Mouse (Mus musculus) lung, embryonic 16.5 days (tissue): ENCODE results near the gene Fmnl2. TPM values are rescaled to one million over a fixed set of nuclear protein-coding genes. Genes with fewer than 3 reads are reported as not detected.
A peak's percentile ranks its signal among the peaks of the same experiment; 100 is the strongest.

Source experiments
- ATAC-seq: fragments of 200-750 bp; cut with Nextera tagmentation; 2 replicates; pipeline ENCODE4 v1.8.0; 2017; ENCODE audit warnings: low read depth, mild to moderate bottlenecking, moderate library complexity
- H3K27ac ChIP-seq: fragments of 300-500 bp; sonication (generic); 2 replicates; pipeline ENCODE4 v1.5.1; 2014; ENCODE audit warnings: mild to moderate bottlenecking, control low read depth, low read length
- H3K27me3 ChIP-seq: fragments of 300-500 bp; sonication (generic); 2 replicates; pipeline ENCODE4 v1.6.1; 2014; ENCODE audit warnings: low read depth, low read length, mixed read lengths; ENCODE audit not compliant: control insufficient read depth, insufficient read depth
- H3K36me3 ChIP-seq: fragments of 300-500 bp; sonication (generic); 2 replicates; pipeline ENCODE4 v1.6.1; 2014; ENCODE audit warnings: low read length; ENCODE audit not compliant: control insufficient read depth, insufficient read depth
- H3K4me1 ChIP-seq: fragments of 300-500 bp; sonication (generic); replicated peaks from 2 replicates; pipeline ENCODE4 v1.6.1; 2014; ENCODE audit warnings: low read length, mixed read lengths; ENCODE audit not compliant: control insufficient read depth, insufficient read depth
- H3K4me2 ChIP-seq: fragments of 300-500 bp; sonication (generic); 2 replicates; pipeline ENCODE4 v1.6.1; 2014; ENCODE audit warnings: low read depth, low read length, control low read depth
- H3K4me3 ChIP-seq: fragments of 300-500 bp; sonication (generic); 2 replicates; pipeline ENCODE4 v1.5.1; 2014; ENCODE audit warnings: mild to moderate bottlenecking, low read length, control low read depth
- H3K9ac ChIP-seq: fragments of 300-500 bp; sonication (generic); 2 replicates; pipeline ENCODE4 v1.6.1; 2014; ENCODE audit warnings: low read length, control low read depth
- H3K9me3 ChIP-seq: fragments of 300-500 bp; sonication (generic); 2 replicates; pipeline ENCODE4 v1.6.1; 2016; ENCODE audit warnings: low read length; ENCODE audit not compliant: control insufficient read depth
- WGBS: fragments of 180-500 bp; shearing (Covaris S2); extraction: QIAGEN DNeasy Blood & Tissue Kit; methylation state at CpG from one replicate; pipeline ENCODE4 v1.1.7; 2014; 5-methylcytosine and 5-hydroxymethylcytosine counted together
- polyA plus RNA-seq: library from polyadenylated mRNA; unstranded; fragments of >200 nt; fragmentation: Nextera tagmentation; extraction: Ambion mirVana; gene quantifications from 2 replicates; pipeline ENCODE4 v1.2.1, GENCODE M21; 2015

Fmnl2 gene
- polyA plus RNA-seq, 1 experiment from 2014 or later = 2.4 TPM

DNA sequence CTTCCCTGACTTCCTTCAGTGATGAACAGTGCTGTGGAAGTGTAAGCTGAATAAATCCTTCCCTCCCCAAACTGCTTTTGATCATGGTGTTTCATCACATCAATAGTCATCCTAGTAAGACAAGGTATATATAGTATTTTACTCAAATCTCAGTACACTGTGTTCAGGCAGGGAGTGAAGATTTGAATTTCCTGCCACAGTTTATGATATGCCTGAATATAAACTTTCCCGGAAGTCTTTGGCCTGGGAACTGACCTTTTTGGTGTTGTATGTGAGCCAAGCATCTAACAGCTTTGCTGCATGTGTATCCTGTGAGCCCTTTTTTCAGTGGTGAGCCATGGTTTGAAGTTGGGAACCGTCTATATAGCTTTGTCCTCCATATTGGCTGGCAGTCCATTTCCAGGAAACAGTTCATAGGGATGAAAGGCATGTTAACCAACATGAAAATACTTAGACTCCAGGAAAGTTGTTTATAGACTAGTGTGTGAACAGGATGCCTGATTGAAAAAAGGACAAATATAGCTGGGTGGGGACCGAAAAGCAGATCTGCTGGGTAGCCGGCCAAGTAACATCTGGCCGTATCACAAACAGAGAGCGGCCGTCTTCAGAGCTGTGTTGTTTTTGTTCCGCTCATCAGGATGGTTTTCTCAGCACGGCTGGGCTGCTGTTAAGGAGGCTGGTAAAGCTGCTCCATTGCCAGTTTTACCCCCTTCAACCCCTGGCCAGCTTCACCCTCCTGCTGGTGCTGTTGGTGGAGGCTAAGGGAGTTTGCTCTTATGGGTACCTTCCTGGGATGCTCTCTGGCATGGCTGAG, 133.4 kb downstream of the Fmnl2 start:
- WGBS = 30% methylated on average over 9 of the region's 9 CpGs
- Histone ChIP-seq H3K4me2 (peak overlapping the region; percentile 38), H3K36me3 (no peaks in the 10 kb centered on the region), H3K4me1 (peaks cover 21% of the 10 kb centered on the region), H3K9ac (no peak overlapping the region), H3K27me3 (no peaks in the 10 kb centered on the region), H3K27ac (peak overlapping the region; percentile 67), H3K4me3 (no peak overlapping the region), H3K9me3 (no peaks in the 10 kb centered on the region)
- ATAC-seq = peak; percentile 58; the same call in 1 of the 2 replicates

DNA sequence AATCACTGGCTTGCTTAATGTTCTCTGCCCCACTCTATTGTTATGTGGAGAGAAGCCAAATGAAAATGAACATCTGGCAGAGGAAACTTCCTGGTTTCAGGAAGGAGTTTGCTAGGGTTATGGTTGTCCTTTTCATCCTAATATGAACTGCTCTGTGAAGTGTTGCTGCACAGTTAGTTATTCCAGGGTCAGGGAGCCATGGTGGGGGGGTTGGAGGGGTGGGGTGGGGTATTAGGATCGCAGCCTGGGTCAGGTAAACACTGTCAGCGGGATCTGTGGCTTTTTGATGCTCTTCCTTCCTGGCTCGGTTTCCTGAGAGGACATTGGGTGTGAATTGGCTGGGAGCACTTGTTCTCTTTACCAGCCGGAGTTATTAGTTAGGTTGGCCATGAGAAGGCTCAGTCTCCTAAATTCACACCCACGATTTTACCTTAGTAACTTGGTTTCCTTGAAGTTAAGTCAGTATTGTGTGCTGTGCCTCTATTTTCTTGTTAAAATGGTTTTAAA, 134.1 kb downstream of the Fmnl2 start:
- Histone ChIP-seq H3K9me3 (no peaks in the 10 kb centered on the region), H3K4me3 (no peak overlapping the region), H3K4me2 (peak overlapping the region; percentile 38), H3K9ac (no peak overlapping the region), H3K36me3 (no peaks in the 10 kb centered on the region), H3K4me1 (peaks cover 21% of the 10 kb centered on the region), H3K27ac (peak overlapping the region; percentile 67), H3K27me3 (no peaks in the 10 kb centered on the region)
- WGBS = 31% methylated on average over 5 of the region's 5 CpGs
- peak; percentile 39; the same call in 1 of the 2 replicates for ATAC-seq

DNA sequence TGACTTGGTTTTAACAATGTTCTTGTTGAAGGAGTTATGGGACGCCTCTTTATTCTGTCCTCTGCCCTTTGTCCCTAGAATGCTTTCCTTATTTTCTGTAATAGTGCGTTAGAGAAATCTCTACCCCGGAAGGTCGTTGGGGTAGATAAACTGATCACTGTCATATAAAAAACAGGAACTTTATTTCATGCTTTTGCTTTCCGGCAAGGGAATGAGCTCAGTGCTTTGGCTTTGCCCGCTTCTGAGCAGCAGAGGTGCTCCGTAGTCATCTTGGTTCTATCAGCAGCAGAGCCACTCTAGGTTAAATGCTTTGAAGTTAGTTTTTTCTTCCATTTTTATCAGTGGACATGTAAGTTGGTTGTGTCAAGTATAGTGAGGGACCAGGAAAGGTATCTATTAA, 135.6 kb downstream of the Fmnl2 start:
- no peak for ATAC-seq
- no peak overlapping the region for H3K27ac ChIP-seq
- no peaks in the 10 kb centered on the region for H3K27me3 ChIP-seq
- no peak overlapping the region for H3K4me2 ChIP-seq
- H3K9ac ChIP-seq = no peak overlapping the region
- H3K36me3 ChIP-seq = no peaks in the 10 kb centered on the region
- H3K9me3 ChIP-seq = no peaks in the 10 kb centered on the region
- no peak overlapping the region for H3K4me3 ChIP-seq
- peaks cover 10% of the 10 kb centered on the region for H3K4me1 ChIP-seq
- WGBS = 83% methylated on average over 7 of the region's 7 CpGs

DNA sequence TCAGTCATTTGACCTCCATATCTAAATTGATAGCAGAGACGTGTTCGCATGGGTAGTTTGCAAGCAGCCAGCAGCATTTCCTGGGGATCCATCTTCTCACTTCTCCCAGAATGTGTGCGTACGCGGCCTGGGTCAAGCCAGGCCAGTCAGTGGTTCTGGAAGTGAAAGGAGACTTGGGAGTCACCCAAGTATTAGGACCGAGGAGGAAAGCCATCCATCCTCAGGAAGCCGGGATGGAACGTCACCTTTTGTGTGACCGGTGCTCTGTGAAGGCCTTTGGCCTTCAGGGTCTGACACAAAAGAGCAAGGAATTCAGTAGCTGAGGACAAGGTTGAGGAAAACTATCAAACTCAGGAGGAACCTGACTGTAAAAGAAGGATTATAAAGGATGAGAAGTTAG, 136.9 kb downstream of the Fmnl2 start:
- WGBS = 76% methylated on average over 9 of the region's 9 CpGs
- ATAC-seq = no peak

DNA sequence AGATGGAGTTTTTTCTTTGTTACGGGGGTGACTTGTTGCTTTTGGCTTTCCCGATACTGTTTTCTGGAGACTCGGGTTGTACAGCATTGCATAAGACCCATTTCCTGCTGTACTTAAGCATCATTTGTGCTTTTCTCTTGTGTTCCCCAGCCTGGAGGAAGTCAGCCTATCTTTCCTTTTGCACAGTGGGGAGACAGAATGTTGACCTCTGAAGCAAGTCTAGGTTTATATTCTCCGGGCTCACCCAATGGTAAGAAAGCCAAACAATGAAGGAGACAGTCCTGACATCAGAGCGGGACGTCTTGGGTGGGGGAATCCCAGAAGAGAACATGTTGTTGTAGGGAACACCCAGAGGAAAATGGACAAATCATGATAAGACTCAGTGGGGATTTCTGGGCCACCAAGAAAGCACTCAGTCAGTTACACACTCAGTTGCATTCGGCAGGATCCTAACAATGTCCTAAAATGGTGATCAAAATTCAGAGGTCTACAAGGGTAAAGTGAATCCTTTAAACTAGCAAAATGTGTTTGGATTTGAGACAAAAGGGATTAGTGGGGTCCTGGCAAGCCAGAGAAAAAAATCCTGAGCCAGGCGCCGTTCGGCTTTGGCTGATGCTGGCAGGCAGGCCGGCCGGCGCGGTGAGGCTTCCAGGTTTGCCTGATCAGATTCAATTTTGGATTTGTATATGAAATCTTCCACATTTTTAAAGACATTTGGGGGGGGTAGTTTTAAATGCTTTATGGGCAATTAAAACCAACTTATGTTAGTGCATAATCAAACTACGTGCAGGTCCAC, 140.5 kb downstream of the Fmnl2 start:
- Histone ChIP-seq H3K4me3 (no peak overlapping the region), H3K27ac (no peak overlapping the region), H3K36me3 (no peaks in the 10 kb centered on the region), H3K4me2 (no peak overlapping the region), H3K9ac (no peak overlapping the region), H3K4me1 (no peaks in the 10 kb centered on the region), H3K9me3 (no peaks in the 10 kb centered on the region), H3K27me3 (no peaks in the 10 kb centered on the region)
- 74% methylated on average over 15 of the region's 15 CpGs for WGBS
- ATAC-seq = no peak

More for the DNA sequence above, 136.9 kb downstream of the Fmnl2 start:
- no peaks in the 10 kb centered on the region for H3K27me3 ChIP-seq
- H3K4me2 ChIP-seq = no peak overlapping the region
- no peaks in the 10 kb centered on the region for H3K36me3 ChIP-seq
- no peaks in the 10 kb centered on the region for H3K9me3 ChIP-seq
- no peak overlapping the region for H3K9ac ChIP-seq
- H3K4me3 ChIP-seq = no peak overlapping the region
- H3K27ac ChIP-seq = no peak overlapping the region
- H3K4me1 ChIP-seq = peaks cover 10% of the 10 kb centered on the region

DNA sequence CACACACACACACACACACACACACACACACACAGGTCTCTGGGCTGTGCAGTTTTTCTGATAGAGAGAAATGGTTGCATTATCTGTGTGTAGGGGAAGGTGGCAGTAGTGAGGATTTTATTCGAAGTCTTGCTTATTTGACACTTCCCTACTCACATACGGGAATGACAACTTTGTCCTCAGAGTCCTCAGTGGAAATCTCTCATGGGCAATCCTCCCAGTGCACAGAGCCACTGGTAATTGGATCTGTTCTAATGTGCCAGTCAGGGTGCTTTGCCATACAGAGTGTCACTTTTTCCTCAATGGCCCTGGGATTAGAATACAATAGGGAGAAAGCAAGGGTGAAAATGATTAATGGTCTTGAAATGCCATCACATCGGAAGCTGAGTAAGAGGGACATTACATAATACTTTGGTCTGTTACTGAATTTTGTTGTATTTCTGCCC, 141.9 kb downstream of the Fmnl2 start:
- Histone ChIP-seq H3K9me3 (no peaks in the 10 kb centered on the region), H3K27me3 (no peaks in the 10 kb centered on the region), H3K4me1 (no peaks in the 10 kb centered on the region), H3K4me2 (no peak overlapping the region), H3K36me3 (no peaks in the 10 kb centered on the region), H3K9ac (no peak overlapping the region), H3K27ac (no peak overlapping the region), H3K4me3 (no peak overlapping the region)
- 29% methylated on average over 3 of the region's 3 CpGs for WGBS
- peak; percentile 31; the same call in 1 of the 2 replicates for ATAC-seq

DNA sequence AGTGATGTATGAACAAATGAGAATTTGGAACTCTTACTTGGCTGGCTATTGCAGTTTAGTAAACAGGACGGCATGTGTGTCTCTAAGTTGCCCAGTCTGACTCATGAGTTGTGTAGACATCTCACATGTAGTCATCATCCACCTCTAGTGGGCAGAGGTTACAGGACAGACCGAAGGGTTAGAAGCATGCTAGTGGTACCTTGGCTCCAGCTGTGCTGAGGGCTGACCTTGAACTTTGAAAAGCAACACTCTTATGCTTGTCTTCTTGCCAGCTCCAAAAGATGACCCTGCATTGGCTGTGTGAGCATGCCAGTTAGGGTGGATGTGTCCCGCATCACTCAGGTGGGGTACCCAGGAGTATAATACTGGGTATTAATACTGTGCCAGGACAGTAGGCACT, 142.8 kb downstream of the Fmnl2 start:
- 76% methylated on average over 3 of the region's 3 CpGs for WGBS
- H3K4me1 ChIP-seq = no peaks in the 10 kb centered on the region
- no peak overlapping the region for H3K27ac ChIP-seq
- H3K36me3 ChIP-seq = no peaks in the 10 kb centered on the region
- H3K4me3 ChIP-seq = no peak overlapping the region
- H3K9me3 ChIP-seq = no peaks in the 10 kb centered on the region
- H3K9ac ChIP-seq = no peak overlapping the region
- H3K4me2 ChIP-seq = no peak overlapping the region
- H3K27me3 ChIP-seq = no peaks in the 10 kb centered on the region
- ATAC-seq = no peak

DNA sequence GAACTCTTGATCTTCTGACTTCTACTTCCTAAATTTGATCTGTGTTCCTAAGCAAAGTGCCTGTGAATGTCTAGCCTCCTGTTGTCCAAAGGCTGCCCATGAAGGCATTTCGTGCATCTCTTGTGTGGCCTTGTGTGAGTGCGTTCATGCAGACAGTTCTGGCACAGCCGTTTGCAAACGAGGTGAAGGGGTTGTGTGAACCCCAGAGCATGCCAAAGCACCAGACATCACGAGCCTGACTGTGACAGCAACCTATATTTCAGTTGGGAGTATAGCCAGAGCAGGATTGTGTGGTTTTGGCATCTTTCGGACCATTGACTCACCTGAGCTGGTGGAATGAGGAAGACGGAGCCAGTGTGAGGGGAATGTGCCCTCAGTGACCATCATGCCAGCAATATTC, 148.5 kb downstream of the Fmnl2 start:
- Histone ChIP-seq H3K27me3 (no peaks in the 10 kb centered on the region), H3K4me3 (no peak overlapping the region), H3K9ac (no peak overlapping the region), H3K9me3 (no peaks in the 10 kb centered on the region), H3K4me2 (no peak overlapping the region), H3K27ac (no peak overlapping the region), H3K36me3 (no peaks in the 10 kb centered on the region), H3K4me1 (no peaks in the 10 kb centered on the region)
- WGBS = 77% methylated on average over 7 of the region's 7 CpGs
- ATAC-seq = no peak

DNA sequence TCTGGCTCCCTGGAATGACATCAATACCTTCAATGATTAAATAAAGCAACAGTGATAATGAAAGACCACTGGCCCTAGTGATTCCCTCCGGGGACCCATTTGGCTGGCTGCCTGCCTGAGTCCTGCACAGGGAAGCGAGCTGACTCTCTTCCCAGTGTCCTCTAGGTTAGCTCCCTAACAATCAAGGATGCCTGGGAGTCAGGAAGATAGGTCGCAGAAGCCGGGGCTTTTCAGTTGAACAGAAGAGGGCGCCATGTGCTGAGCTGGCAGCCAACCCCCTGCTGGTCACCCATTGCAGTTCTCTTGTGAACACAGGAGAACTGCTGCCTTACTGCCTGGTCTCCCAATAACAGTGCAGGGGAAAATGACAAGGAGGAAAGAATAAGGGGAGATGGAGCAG, 149.5 kb downstream of the Fmnl2 start:
- Histone ChIP-seq H3K4me3 (no peak overlapping the region), H3K27me3 (no peaks in the 10 kb centered on the region), H3K4me1 (0 out of 2 replicates have a peak, but pooled peaks cover 4% of the 10 kb centered on the region), H3K9me3 (no peaks in the 10 kb centered on the region), H3K4me2 (no peak overlapping the region), H3K9ac (no peak overlapping the region), H3K27ac (no peak overlapping the region), H3K36me3 (no peaks in the 10 kb centered on the region)
- 0 out of 2 replicates have a peak, but pooled peaks have one; percentile 47 for ATAC-seq
- 21% methylated on average over 5 of the region's 5 CpGs for WGBS
